Mouse (Mus musculus) liver, postnatal 0 days (tissue): ENCODE data around the gene Acsbg1.

Source experiments
- CTCF ChIP-seq: sonication (generic); IDR thresholded peaks from 2 replicates; pipeline ENCODE4 v1.5.1; 2016; ENCODE audit warnings: antibody characterized with exemption, low read depth
- EP300 ChIP-seq: IDR thresholded peaks from 2 replicates; pipeline ENCODE4 v1.6.1; 2016; ENCODE audit warnings: antibody characterized with exemption, low read depth, mild to moderate bottlenecking

DNA sequence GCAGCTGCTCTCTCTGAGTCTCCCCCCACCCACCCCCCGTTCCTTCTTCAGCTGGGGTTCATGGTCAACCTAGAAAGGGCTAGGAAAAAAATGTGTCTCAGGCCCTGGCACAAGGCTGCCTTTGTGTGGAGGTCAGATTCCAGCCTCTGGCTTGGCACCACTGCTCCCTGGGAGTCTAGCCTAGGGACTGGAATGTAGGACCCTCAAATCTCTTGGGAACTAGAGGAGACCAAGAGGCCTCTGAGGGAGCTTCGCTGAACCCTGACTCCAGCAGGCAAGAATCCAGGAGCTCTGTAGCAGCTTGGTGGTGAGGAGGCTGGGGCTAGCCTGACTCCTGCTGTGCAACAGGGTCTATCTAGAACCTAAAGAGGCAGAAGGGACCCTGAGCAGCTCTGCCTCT is 22.5 kb downstream of the Acsbg1 start:
- TF ChIP-seq CTCF (no peak), EP300 (no peak)
